Mouse (Mus musculus): ENCODE results near the gene Polg. TPM values are rescaled to one million over a fixed set of nuclear protein-coding genes. Genes with fewer than 3 reads are reported as not detected.

The Polg gene
- total and polyA plus RNA-seq, 2 experiments from 2014 or later = 15.9 to 32.6 TPM

DNA sequence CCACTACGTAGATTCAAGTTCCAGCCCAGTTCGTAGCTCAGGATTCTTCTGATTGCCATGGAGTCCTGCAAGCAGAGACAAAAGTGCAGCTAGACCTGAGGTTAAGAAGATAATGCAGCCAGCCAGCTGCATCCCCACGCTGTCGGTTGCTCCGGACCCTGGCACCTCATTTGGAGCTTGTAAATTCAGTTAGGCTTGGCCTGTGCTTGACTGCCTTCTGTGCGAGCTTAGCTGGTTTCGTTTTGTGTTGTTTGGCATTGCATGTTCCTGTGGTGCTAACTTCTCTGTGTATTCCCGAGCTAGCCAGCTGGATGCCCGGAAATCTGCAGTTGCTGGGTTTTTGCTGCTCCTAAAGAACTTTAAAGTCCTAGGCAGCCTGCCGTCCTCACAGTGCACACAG lies 40.4 kb downstream of the Polg start:
- TF ChIP-seq CTCF (IDR thresholded peaks at IDR 0.05; ENCODE audit: low read depth) (no peak), EP300 (IDR thresholded peaks at IDR 0.05; ENCODE audit: low read depth) (no peak)
- H3K27me3 ChIP-seq (ENCODE audit: control insufficient read depth, insufficient read depth, low read length) = no peaks in the 10 kb centered on the region
- ATAC-seq (ENCODE audit: insufficient read depth, low read depth) (no peak), DNase-seq (ENCODE audit: low spot score) (no peak)
- H3K4me3 ChIP-seq (ENCODE audit: low read depth, low read length) = no peak overlapping the region
- no peak overlapping the region for H3K9ac ChIP-seq (replicated peaks; ENCODE audit: low read depth, low read length)
- H3K36me3 ChIP-seq (replicated peaks; ENCODE audit: control insufficient read depth, insufficient read depth, low read length) = no peaks in the 10 kb centered on the region
- H3K27ac ChIP-seq (ENCODE audit: low read depth) = no peak overlapping the region
- H3K4me2 ChIP-seq (ENCODE audit: low read depth, low read length) = no peak overlapping the region
- H3K4me1 ChIP-seq (ENCODE audit: control insufficient read depth, insufficient read depth) = no peaks in the 10 kb centered on the region
- WGBS = 81% methylated on average over 10 of the region's 10 CpGs
- H3K9me3 ChIP-seq (replicated peaks; ENCODE audit: control insufficient read depth, low read length) = no peaks in the 10 kb centered on the region

DNA sequence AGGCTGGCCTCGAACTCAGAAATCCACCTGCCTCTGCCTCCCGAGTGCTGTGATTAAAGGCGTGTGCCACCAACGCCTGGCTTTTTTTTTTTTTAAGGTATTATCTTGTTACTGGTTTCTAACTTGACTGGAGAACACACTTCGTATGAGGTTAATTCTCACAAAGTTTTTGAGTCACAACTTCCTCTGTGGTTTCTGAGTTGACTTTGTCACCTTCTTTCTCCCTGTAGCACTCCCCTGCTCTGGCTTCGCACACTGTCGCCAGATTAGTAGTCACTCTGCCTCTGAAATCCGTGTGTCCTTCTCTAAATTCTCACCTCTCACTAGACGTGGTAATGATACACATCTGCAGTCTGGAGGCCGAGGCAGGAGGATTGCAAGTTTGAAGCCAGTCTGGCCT lies 43.3 kb downstream of the Polg start:
- no peak overlapping the region for H3K4me2 ChIP-seq (ENCODE audit: low read depth, low read length)
- H3K36me3 ChIP-seq (replicated peaks; ENCODE audit: control insufficient read depth, insufficient read depth, low read length) = no peaks in the 10 kb centered on the region
- no peaks in the 10 kb centered on the region for H3K4me1 ChIP-seq (ENCODE audit: control insufficient read depth, insufficient read depth)
- no peak overlapping the region for H3K4me3 ChIP-seq (ENCODE audit: low read depth, low read length)
- TF ChIP-seq EP300 (IDR thresholded peaks at IDR 0.05; ENCODE audit: low read depth) (no peak), CTCF (IDR thresholded peaks at IDR 0.05; ENCODE audit: low read depth) (no peak)
- no peak overlapping the region for H3K9ac ChIP-seq (replicated peaks; ENCODE audit: low read depth, low read length)
- ATAC-seq (ENCODE audit: insufficient read depth, low read depth) = no peak
- no peaks in the 10 kb centered on the region for H3K27me3 ChIP-seq (ENCODE audit: control insufficient read depth, insufficient read depth, low read length)
- 83% methylated on average over 10 of the region's 10 CpGs for whole genome bisulfite sequencing
- H3K27ac ChIP-seq (ENCODE audit: low read depth) = no peak overlapping the region
- DNase-seq (ENCODE audit: low spot score) = no peak
- no peaks in the 10 kb centered on the region for H3K9me3 ChIP-seq (replicated peaks; ENCODE audit: control insufficient read depth, low read length)

DNA sequence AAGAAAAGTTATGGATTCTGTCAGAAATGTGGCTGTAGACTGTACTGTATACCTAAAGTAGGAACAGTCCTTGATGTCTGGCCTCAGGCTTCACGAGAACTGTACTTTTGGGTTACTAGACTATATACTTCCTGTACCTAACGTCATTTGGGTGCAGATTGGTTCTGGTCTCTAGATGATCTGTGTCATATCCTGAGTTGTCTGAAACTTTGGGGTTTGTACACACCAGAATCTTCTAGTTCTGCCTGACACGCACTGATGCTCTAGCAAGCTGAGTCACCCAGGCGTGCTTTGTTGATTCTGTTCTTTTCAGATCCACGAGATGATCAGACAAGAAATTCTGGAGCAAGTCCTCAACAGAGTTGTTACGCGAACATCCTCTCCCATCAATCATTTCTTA lies 46.2 kb downstream of the Polg start:
- H3K4me1 ChIP-seq (ENCODE audit: control insufficient read depth, insufficient read depth) = no peaks in the 10 kb centered on the region

DNA sequence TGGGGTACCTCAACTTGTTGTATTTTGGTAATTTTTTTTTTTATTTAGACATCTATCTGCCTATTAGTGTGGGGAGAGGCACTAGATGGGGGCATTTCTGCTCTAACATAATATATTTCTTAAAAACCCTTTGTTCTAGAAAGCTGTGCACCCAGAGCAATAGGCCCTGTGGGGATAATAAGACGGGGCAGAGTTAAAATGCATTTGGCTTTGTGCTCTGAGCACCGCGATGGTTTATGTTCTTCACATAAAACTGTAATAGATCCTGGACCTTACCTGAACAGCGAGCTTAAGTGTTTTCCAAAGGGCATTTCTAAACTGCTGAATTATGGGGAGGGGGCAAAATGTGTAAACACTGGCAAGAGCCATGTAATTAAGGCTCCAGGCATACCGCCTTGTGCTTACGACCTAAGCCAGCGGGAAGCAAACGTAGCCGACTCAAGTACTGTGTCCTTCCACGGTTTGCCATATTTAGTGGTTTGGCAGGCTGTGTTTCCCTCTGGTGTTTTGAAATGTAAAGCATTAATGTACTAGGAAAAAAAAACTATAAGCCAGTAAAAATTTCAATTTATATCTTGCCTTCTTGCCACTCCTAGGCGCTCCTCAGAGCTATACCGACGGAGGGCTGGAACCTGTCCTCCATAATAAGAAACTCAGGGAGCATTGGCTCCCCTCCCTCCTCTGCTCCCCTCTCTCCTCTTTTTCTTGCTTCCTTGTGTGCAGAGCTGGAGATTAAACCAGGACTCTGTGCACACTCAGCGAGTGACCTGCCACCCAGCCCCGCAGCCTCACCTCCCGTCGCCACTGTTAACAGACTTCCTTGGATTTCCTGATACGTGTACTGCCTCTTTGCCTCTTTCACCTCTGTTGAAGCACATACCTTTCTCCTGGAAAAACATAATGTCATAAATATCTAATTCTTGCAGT lies 51.5 kb downstream of the Polg start:
- Histone ChIP-seq H3K9ac (replicated peaks; ENCODE audit: low read depth, low read length) (no peak overlapping the region), H3K27me3 (ENCODE audit: control insufficient read depth, insufficient read depth, low read length) (no peaks in the 10 kb centered on the region), H3K9me3 (replicated peaks; ENCODE audit: control insufficient read depth, low read length) (no peaks in the 10 kb centered on the region), H3K27ac (ENCODE audit: low read depth) (no peak overlapping the region), H3K4me3 (ENCODE audit: low read depth, low read length) (no peak overlapping the region), H3K4me1 (ENCODE audit: control insufficient read depth, insufficient read depth) (no peaks in the 10 kb centered on the region), H3K4me2 (ENCODE audit: low read depth, low read length) (no peak overlapping the region), H3K36me3 (replicated peaks; ENCODE audit: control insufficient read depth, insufficient read depth, low read length) (no peaks in the 10 kb centered on the region; the same call in 1 of the 2 replicates)
- no peak for ATAC-seq (ENCODE audit: insufficient read depth, low read depth)
- 87% methylated on average over 18 of the region's 18 CpGs for WGBS
- TF ChIP-seq EP300 (IDR thresholded peaks at IDR 0.05; ENCODE audit: low read depth) = no peak
- no peak for TF ChIP-seq CTCF (IDR thresholded peaks at IDR 0.05; ENCODE audit: low read depth)
- no peak for DNase-seq (ENCODE audit: low spot score)

More for the DNA sequence above, 46.2 kb downstream of the Polg start:
- ATAC-seq (ENCODE audit: insufficient read depth, low read depth) = no peak
- H3K36me3 ChIP-seq (replicated peaks; ENCODE audit: control insufficient read depth, insufficient read depth, low read length) = no peaks in the 10 kb centered on the region
- DNase-seq (ENCODE audit: low spot score) = no peak
- H3K4me3 ChIP-seq (ENCODE audit: low read depth, low read length) = no peak overlapping the region
- WGBS = 84% methylated on average over 7 of the region's 7 CpGs
- TF ChIP-seq CTCF (IDR thresholded peaks at IDR 0.05; ENCODE audit: low read depth) (no peak), EP300 (IDR thresholded peaks at IDR 0.05; ENCODE audit: low read depth) (no peak)
- no peaks in the 10 kb centered on the region for H3K27me3 ChIP-seq (ENCODE audit: control insufficient read depth, insufficient read depth, low read length)
- no peak overlapping the region for H3K9ac ChIP-seq (replicated peaks; ENCODE audit: low read depth, low read length)
- H3K4me2 ChIP-seq (ENCODE audit: low read depth, low read length) = no peak overlapping the region
- H3K27ac ChIP-seq (ENCODE audit: low read depth) = no peak overlapping the region
- H3K9me3 ChIP-seq (replicated peaks; ENCODE audit: control insufficient read depth, low read length) = no peaks in the 10 kb centered on the region

DNA sequence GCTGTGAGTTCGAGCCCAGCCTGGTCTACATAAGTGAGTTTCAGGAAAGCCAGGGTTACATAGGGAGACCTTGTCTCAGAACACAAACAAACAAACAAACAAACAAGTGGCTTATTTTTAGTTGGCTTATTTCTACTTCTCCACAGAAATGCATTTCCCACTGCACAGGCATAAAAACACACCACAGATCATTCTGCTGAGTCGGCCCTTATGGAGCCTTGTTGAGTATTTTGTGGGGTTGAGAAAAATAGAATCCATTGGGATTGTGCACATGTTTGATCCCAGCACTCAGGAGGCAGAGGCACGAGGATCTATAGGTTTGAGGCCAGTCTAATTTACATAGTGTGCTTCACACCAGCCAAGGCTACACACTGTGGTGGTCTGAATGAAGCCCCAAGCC lies 65.9 kb downstream of the Polg start:
- no peak overlapping the region for H3K4me2 ChIP-seq (ENCODE audit: low read depth, low read length)
- DNase-seq (ENCODE audit: low spot score) = no peak
- ATAC-seq (ENCODE audit: insufficient read depth, low read depth) = no peak
- H3K4me1 ChIP-seq (ENCODE audit: control insufficient read depth, insufficient read depth) = no peaks in the 10 kb centered on the region
- no peaks in the 10 kb centered on the region for H3K9me3 ChIP-seq (replicated peaks; ENCODE audit: control insufficient read depth, low read length)
- H3K27ac ChIP-seq (ENCODE audit: low read depth) = no peak overlapping the region
- no peak overlapping the region for H3K4me3 ChIP-seq (ENCODE audit: low read depth, low read length)
- TF ChIP-seq EP300 (IDR thresholded peaks at IDR 0.05; ENCODE audit: low read depth) = no peak
- no peak for TF ChIP-seq CTCF (IDR thresholded peaks at IDR 0.05; ENCODE audit: low read depth)
- no peak overlapping the region for H3K9ac ChIP-seq (replicated peaks; ENCODE audit: low read depth, low read length)
- 0 out of 2 replicates have a peak, but pooled peaks cover 3% of the 10 kb centered on the region for H3K36me3 ChIP-seq (replicated peaks; ENCODE audit: control insufficient read depth, insufficient read depth, low read length)
- no peaks in the 10 kb centered on the region for H3K27me3 ChIP-seq (ENCODE audit: control insufficient read depth, insufficient read depth, low read length)
- WGBS = 77% methylated on average over 3 of the region's 3 CpGs

All from heart, postnatal 0 days (tissue).